Mouse (Mus musculus) CH12.LX (cell line): ENCODE results near the gene Ulk1.

ENCODE experiments used
- CTCF ChIP-seq, 2 experiments: IDR thresholded peaks in 1 of 2; conservative IDR thresholded peaks in 1 of 2; 2 replicates each; pipeline ENCODE4 v1.5.1; 2011 to 2012; ENCODE audit warnings: low read depth in 2 of 2, low read length in 2 of 2, improper control_type of control experiment in 1 of 2, inconsistent platforms in 1 of 2, mild to moderate bottlenecking in 1 of 2, moderate library complexity in 1 of 2
- MAZ ChIP-seq: IDR thresholded peaks from 2 replicates; pipeline ENCODE4 v1.6.1; 2012; ENCODE audit warnings: low read depth, mild to moderate bottlenecking, inconsistent platforms, low read length, improper control_type of control experiment, moderate library complexity
- MEF2A ChIP-seq: IDR thresholded peaks from 2 replicates; pipeline ENCODE4 v1.6.1; 2014; ENCODE audit warnings: low read depth, mild to moderate bottlenecking, inconsistent platforms, low read length, improper control_type of control experiment, borderline replicate concordance
- POLR2A ChIP-seq: IDR thresholded peaks from 2 replicates; pipeline ENCODE4 v1.6.1; 2011; ENCODE audit warnings: low read depth, mild to moderate bottlenecking, improper control_type of control experiment, low read length
- ZKSCAN1 ChIP-seq: IDR thresholded peaks from 2 replicates; pipeline ENCODE4 v1.6.1; 2012; ENCODE audit warnings: low read depth, inconsistent platforms, low read length, improper control_type of control experiment, borderline replicate concordance
- ZNF384 ChIP-seq: IDR thresholded peaks from 2 replicates; pipeline ENCODE4 v1.6.1; 2012; ENCODE audit warnings: low read depth, low read length, improper control_type of control experiment, inconsistent platforms

GRCm38 (mm10) chr5:110835959-110836358, 26.1 kb upstream of the Ulk1 start:
- TF ChIP-seq ZNF384: no peak
- no peak for TF ChIP-seq POLR2A
- TF ChIP-seq MEF2A: no peak
- peak in 1 of 2 experiments; percentile 43; a peak in 2 of 4 replicates for TF ChIP-seq CTCF (conservative IDR thresholded peaks at IDR 0.05 in 1 of 2, IDR thresholded peaks at IDR 0.05 in 1 of 2; ENCODE audit: low read depth in 2 of 2, low read length in 2 of 2)
- TF ChIP-seq ZKSCAN1: no peak
- TF ChIP-seq MAZ: no peak
